Mouse (Mus musculus) intestine, postnatal 0 days (tissue): ENCODE measurements around the gene Sin3a. TPM values are rescaled to one million over a fixed set of nuclear protein-coding genes. Genes with fewer than 3 reads are reported as not detected.
A peak's percentile ranks its signal among the peaks of the same experiment; 100 is the strongest.

Experiments used
- ATAC-seq: fragments of 200-750 bp; cut with Nextera tagmentation; 2 replicates; pipeline ENCODE4 v1.8.0; 2017; ENCODE audit warnings: mild to moderate bottlenecking, moderate TSS enrichment, moderate library complexity
- H3K27ac ChIP-seq: fragments of 300-500 bp; sonication (generic); 2 replicates; pipeline ENCODE4 v1.5.1; 2014; ENCODE audit warnings: mild to moderate bottlenecking, low read depth, low read length, moderate library complexity
- H3K27me3 ChIP-seq: fragments of 300-500 bp; sonication (generic); replicated peaks from 2 replicates; pipeline ENCODE4 v1.6.1; 2014; ENCODE audit warnings: low read length, mixed read lengths; ENCODE audit not compliant: control insufficient read depth, insufficient read depth
- H3K36me3 ChIP-seq: fragments of 300-500 bp; sonication (generic); 2 replicates; pipeline ENCODE4 v1.6.1; 2014; ENCODE audit warnings: mild to moderate bottlenecking, moderate library complexity; ENCODE audit not compliant: control insufficient read depth, insufficient read depth
- H3K4me1 ChIP-seq: fragments of 300-500 bp; sonication (generic); replicated peaks from 2 replicates; pipeline ENCODE4 v1.6.1; 2014; ENCODE audit warnings: antibody characterized with exemption, low read length, mixed read lengths; ENCODE audit not compliant: control insufficient read depth, insufficient read depth
- H3K4me2 ChIP-seq: fragments of 300-500 bp; sonication (generic); replicated peaks from 2 replicates; pipeline ENCODE4 v1.6.1; 2014; ENCODE audit warnings: low read depth, mild to moderate bottlenecking, moderate library complexity
- H3K4me3 ChIP-seq: fragments of 300-500 bp; sonication (generic); 2 replicates; pipeline ENCODE4 v1.5.1; 2014; ENCODE audit warnings: low read depth, low read length
- H3K9ac ChIP-seq: fragments of 300-500 bp; sonication (generic); 2 replicates; pipeline ENCODE4 v1.6.1; 2014; ENCODE audit warnings: mild to moderate bottlenecking, low read depth, low read length
- H3K9me3 ChIP-seq: fragments of 300-500 bp; sonication (generic); 2 replicates; pipeline ENCODE4 v1.6.1; 2016; ENCODE audit warnings: mixed run types; ENCODE audit not compliant: control insufficient read depth
- CTCF ChIP-seq: sonication (generic); IDR thresholded peaks from 2 replicates; pipeline ENCODE4 v1.5.1; 2016; ENCODE audit warnings: low read depth, mild to moderate bottlenecking, control low read depth, antibody characterized with exemption, moderate library complexity
- WGBS: fragments of 180-500 bp; shearing (Covaris S2); extraction: QIAGEN DNeasy Blood & Tissue Kit; methylation state at CpG from one replicate; pipeline ENCODE4 v1.1.7; 2014; 5-methylcytosine and 5-hydroxymethylcytosine counted together
- polyA plus RNA-seq: library from polyadenylated mRNA; unstranded; fragments of >200 nt; fragmentation: Nextera tagmentation; extraction: Ambion mirVana; gene quantifications from 2 replicates; pipeline ENCODE4 v1.2.1, GENCODE M21; 2015

Gene Sin3a
- polyA plus RNA-seq, 1 experiment from 2014 or later: 11.7 TPM

DNA sequence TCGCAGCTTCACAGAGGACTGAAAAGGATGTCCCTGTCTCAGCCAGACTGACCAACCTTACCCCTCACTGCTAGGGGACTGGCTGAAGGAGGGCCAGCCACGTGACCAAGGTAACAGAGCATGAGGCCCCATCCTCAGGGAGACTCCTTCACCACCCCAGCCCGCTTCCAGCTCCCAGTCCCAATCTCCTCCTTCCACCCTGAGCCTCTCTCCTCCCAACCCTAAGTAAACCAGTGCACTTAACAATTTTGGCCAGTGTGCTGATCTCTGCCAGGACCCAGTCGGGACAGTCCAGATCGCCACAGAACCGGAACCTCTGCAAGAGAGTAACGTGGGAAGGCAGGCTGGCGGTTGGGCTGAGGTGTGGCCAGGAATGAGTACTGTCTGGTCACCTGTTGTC, 85.0 kb downstream of the Sin3a start:
- ATAC-seq: no peak
- TF ChIP-seq CTCF: no peak
- H3K4me3 ChIP-seq: no peak overlapping the region
- peaks cover 21% of the 10 kb centered on the region; the same call in 1 of the 2 replicates for H3K36me3 ChIP-seq
- no peaks in the 10 kb centered on the region for H3K4me1 ChIP-seq
- no peak overlapping the region for H3K9ac ChIP-seq
- H3K27ac ChIP-seq: no peak overlapping the region
- H3K4me2 ChIP-seq: peak overlapping the region; percentile 97
- WGBS: 89% methylated on average over 8 of the region's 8 CpGs
- H3K9me3 ChIP-seq: no peaks in the 10 kb centered on the region
- H3K27me3 ChIP-seq: no peaks in the 10 kb centered on the region

- Histone ChIP-seq H3K9ac (peak overlapping the region; percentile 71), H3K4me1 (no peaks in the 10 kb centered on the region), H3K9me3 (no peaks in the 10 kb centered on the region), H3K36me3 (peaks cover 21% of the 10 kb centered on the region; the same call in 1 of the 2 replicates), H3K27me3 (no peaks in the 10 kb centered on the region), H3K4me3 (peak overlapping the region; percentile 84), H3K4me2 (peak overlapping the region; percentile 97), H3K27ac (no peak overlapping the region)
- ATAC-seq: no peak
- TF ChIP-seq CTCF: no peak
- WGBS: 30% methylated on average over 13 of the region's 13 CpGs
These were observed 85.7 kb downstream of the Sin3a start for GRCm38 (mm10) chr9:57157499-57157898.

DNA sequence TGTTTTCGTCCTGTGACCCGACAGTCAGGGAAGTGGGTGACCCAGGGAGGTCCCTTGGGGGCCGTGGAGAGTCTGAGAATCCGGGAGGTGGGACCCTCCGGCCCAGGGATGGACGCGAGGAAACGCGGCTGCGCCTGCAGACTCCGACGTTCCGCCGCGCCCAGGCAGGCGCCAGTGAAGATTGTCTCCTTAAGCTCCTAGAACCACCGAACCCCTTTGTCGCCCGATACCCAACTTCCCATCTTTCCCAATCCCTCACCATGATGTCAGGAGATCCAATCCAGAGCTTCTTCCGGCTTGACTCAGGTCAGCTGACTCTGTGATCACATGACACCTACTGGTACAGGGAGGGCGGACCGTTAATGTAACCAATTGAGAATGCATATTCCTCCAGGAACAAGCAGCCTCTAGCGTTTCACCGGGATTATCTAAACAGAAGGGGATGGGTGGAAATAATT, 86.2 kb downstream of the Sin3a start, which contains the start of gene Commd4:
Gene Commd4, minus strand, starts transcription at position 319 of the 458 bp plus-strand sequence.
- Histone ChIP-seq H3K27ac (peak within 1 kb of the TSS; percentile 62), H3K4me1 (no peaks in the 10 kb centered on the region), H3K27me3 (no peaks in the 10 kb centered on the region), H3K9ac (peak within 1 kb of the TSS; percentile 71), H3K36me3 (peaks cover 21% of the 10 kb centered on the region; the same call in 1 of the 2 replicates), H3K9me3 (no peaks in the 10 kb centered on the region), H3K4me3 (peak within 1 kb of the TSS; percentile 84), H3K4me2 (peak within 1 kb of the TSS; percentile 97)
- WGBS: 0% methylated on average over 24 of the region's 24 CpGs
- ATAC-seq: peak; percentile 80
- peak; percentile 33; the same call in 1 of the 2 replicates for TF ChIP-seq CTCF

GRCm38 (mm10) chr9:57158506-57158905, 86.7 kb downstream of the Sin3a start:
- Histone ChIP-seq H3K27ac (no peak overlapping the region), H3K9me3 (no peaks in the 10 kb centered on the region), H3K4me3 (peak overlapping the region; percentile 84), H3K4me1 (no peaks in the 10 kb centered on the region), H3K4me2 (peak overlapping the region; percentile 97), H3K9ac (peak overlapping the region; percentile 24; the same call in 1 of the 2 replicates), H3K27me3 (no peaks in the 10 kb centered on the region), H3K36me3 (peaks cover 21% of the 10 kb centered on the region; the same call in 1 of the 2 replicates)
- TF ChIP-seq CTCF: no peak
- ATAC-seq: 0 out of 2 replicates have a peak, but pooled peaks have one; percentile 1
- WGBS: 37% methylated on average over 11 of the region's 11 CpGs

GRCm38 (mm10) chr9:57162496-57162895, 90.7 kb downstream of the Sin3a start:
- Histone ChIP-seq H3K4me3 (no peak overlapping the region), H3K27ac (no peak overlapping the region), H3K4me2 (no peak overlapping the region), H3K27me3 (no peaks in the 10 kb centered on the region), H3K36me3 (no peaks in the 10 kb centered on the region), H3K4me1 (no peaks in the 10 kb centered on the region), H3K9ac (no peak overlapping the region), H3K9me3 (no peaks in the 10 kb centered on the region)
- 14% methylated on average over 3 of the region's 3 CpGs for WGBS
- TF ChIP-seq CTCF: peak; percentile 90
- 0 out of 2 replicates have a peak, but pooled peaks have one; percentile 31 for ATAC-seq

- Histone ChIP-seq H3K27me3 (no peaks in the 10 kb centered on the region), H3K27ac (no peak overlapping the region), H3K36me3 (no peaks in the 10 kb centered on the region), H3K4me3 (no peak overlapping the region), H3K9me3 (no peaks in the 10 kb centered on the region), H3K4me1 (no peaks in the 10 kb centered on the region), H3K4me2 (no peak overlapping the region), H3K9ac (no peak overlapping the region)
- no peak for TF ChIP-seq CTCF
- ATAC-seq: no peak
- WGBS: 43% methylated on average over 2 of the region's 2 CpGs
These were observed 91.3 kb downstream of the Sin3a start for GRCm38 (mm10) chr9:57163137-57163536.

DNA sequence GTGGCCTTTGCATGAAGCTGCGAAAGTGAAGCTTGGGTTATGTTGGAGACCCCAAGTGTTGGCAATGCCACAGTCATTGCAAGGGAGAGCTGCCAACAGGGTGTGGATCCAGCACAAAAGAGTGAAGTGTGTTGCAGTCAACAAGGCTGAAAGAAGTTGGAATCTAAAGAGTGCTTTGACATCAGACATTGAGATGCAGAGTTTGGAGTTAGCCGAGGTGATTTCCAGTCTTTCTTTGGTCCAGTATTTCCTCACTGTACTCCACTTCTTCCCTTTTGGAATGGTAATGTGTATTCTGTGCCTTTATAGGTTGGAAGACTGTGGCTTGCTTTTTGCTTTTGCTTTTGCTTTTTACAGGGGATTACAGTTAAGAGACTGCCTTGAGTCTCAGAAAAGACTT, 94.3 kb downstream of the Sin3a start:
- 84% methylated on average over 2 of the region's 2 CpGs for WGBS

More for the DNA sequence above, 94.3 kb downstream of the Sin3a start:
- Histone ChIP-seq H3K4me3 (no peak overlapping the region), H3K27me3 (no peaks in the 10 kb centered on the region), H3K27ac (no peak overlapping the region), H3K9me3 (no peaks in the 10 kb centered on the region), H3K4me1 (no peaks in the 10 kb centered on the region), H3K4me2 (no peak overlapping the region), H3K9ac (no peak overlapping the region), H3K36me3 (no peaks in the 10 kb centered on the region)
- no peak for ATAC-seq
- no peak for TF ChIP-seq CTCF
